Mouse (Mus musculus) CH12.LX (cell line): ENCODE measurements around the gene Rcvrn.

Experiments used
- BHLHE40 ChIP-seq: IDR thresholded peaks from 2 replicates; pipeline ENCODE4 v1.6.1; 2011; ENCODE audit warnings: mild to moderate bottlenecking, low read depth, low read length, improper control_type of control experiment
- CTCF ChIP-seq, 2 experiments: IDR thresholded peaks in 1 of 2; conservative IDR thresholded peaks in 1 of 2; 2 replicates each; pipeline ENCODE4 v1.5.1; 2011 to 2012; ENCODE audit warnings: low read depth in 2 of 2, low read length in 2 of 2, improper control_type of control experiment in 1 of 2, inconsistent platforms in 1 of 2, mild to moderate bottlenecking in 1 of 2, moderate library complexity in 1 of 2
- ETS1 ChIP-seq: conservative IDR thresholded peaks from 2 replicates; pipeline ENCODE4 v1.6.1; 2012; ENCODE audit warnings: low read depth, mild to moderate bottlenecking, inconsistent platforms, low read length, improper control_type of control experiment, moderate library complexity
- MYC ChIP-seq: IDR thresholded peaks from 2 replicates; pipeline ENCODE4 v1.6.1; 2011; ENCODE audit warnings: low read depth, mild to moderate bottlenecking, improper control_type of control experiment, low read length
- NELFE ChIP-seq: IDR thresholded peaks from 2 replicates; pipeline ENCODE4 v1.6.1; 2011; ENCODE audit warnings: low read depth, low read length, improper control_type of control experiment
- RAD21 ChIP-seq: IDR thresholded peaks from 2 replicates; pipeline ENCODE4 v1.6.1; 2011; ENCODE audit warnings: low read depth, mild to moderate bottlenecking, low read length, improper control_type of control experiment, moderate library complexity
- TBP ChIP-seq: conservative IDR thresholded peaks from 2 replicates; pipeline ENCODE4 v1.6.1; 2011; ENCODE audit warnings: low read depth, low read length, improper control_type of control experiment
- ZKSCAN1 ChIP-seq: IDR thresholded peaks from 2 replicates; pipeline ENCODE4 v1.6.1; 2012; ENCODE audit warnings: low read depth, inconsistent platforms, low read length, improper control_type of control experiment, borderline replicate concordance

DNA sequence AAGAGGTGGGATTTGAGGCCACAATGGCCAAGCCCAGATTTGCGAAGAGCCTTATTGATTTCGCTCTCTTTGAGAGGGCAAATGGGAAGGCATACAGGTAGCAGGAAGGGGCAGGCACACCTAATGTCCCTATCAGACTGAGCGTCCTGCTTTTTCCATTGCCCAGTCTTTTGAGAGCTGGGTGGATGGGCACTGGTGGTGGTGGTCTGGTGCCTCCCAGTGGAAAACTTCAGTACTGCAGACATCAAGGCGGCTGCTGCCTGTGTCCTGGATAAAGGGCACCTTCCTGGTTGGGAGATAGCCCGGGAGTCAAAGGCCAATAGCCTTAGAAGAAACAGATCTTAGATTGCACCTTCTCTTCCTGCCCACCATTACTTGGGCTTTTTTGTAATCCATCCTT lies 47.4 kb upstream of the Rcvrn start:
- TF ChIP-seq RAD21 (no peak; the same call in none of the 2 replicates), CTCF (conservative IDR thresholded peaks at IDR 0.05 in 1 of 2, IDR thresholded peaks at IDR 0.05 in 1 of 2; ENCODE audit: low read depth in 2 of 2, low read length in 2 of 2) (peak; percentile 94 to 99), TBP (no peak), ZKSCAN1 (no peak), ETS1 (no peak), BHLHE40 (no peak; the same call in 1 of the 2 replicates), NELFE (peak; percentile 75; the same call in 1 of the 2 replicates), MYC (0 out of 2 replicates have a peak, but pooled peaks have one; percentile 41)
